Mouse (Mus musculus): Measurements from ENCODE around the gene Ajap1.

The Ajap1 gene

GRCm38 (mm10) chr4:153356236-153356635 lies 126.4 kb downstream of the Ajap1 start:
- no peak for DNase-seq (ENCODE audit: low read depth)

DNA sequence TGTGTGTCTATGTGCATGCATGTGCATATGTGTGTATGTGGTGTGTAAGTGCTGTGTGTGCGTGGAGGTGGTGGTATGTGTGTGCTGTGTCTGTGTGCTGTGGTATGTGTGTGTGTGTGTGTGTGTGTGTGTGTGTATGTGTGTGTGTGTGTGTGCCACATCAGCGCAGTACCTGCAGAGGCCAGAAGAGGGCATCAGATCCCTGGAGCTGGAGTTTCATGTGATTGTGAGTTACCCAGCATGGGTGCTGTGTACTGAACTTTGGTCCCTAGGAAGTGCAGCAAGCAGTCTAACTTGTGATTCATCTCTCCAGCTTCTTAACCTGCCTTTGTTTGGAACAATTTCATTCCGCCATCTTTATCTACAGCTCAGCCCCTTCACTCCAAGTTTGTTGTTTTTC lies 137.6 kb downstream of the Ajap1 start:
- DNase-seq (ENCODE audit: low read depth): no peak

DNA sequence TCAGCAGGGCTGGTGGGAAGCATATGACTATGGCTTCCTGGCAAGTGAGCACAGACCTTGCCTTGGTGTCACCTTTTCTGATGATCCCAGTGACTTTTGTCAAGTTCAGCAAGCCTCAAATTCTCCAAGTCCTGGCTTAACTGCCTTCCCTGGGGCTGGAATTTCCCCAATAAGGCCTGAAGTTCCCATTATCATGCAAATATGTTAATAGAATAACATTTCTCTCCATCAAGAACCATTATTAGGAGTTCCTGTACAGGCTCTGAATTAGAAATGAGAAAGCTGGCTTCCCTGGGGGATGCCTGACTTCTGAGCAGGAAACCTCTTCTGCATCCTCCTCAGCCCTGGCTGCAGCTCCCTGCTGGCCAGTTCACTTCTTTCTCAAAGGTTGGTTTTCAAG lies 141.7 kb downstream of the Ajap1 start:
- DNase-seq (ENCODE audit: low read depth): no peak

DNA sequence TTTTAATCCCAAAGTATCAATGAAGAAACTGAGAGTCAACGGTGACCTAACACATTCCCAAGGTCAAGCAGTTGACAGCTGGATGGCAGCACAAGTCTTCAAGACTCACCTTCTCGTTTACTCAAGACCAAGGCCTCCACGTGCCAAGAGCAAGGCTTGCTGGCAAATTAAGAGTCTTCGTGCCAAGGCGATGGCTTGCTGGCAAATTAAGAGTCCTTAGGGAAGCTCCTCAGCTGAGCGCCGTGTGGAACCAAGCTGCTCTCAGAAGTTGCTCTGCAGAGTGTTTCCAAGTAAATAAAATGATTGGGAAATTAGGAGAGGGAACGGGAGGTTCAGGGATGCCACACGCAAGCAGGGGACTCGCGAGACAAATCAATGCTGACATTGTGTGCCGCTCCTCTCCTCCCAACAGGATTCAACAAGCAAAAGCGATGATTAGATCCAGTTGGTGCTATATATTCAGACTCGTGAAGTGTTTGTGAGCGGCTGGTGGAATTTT lies 147.3 kb downstream of the Ajap1 start:
- DNase-seq (ENCODE audit: low read depth): no peak

DNA sequence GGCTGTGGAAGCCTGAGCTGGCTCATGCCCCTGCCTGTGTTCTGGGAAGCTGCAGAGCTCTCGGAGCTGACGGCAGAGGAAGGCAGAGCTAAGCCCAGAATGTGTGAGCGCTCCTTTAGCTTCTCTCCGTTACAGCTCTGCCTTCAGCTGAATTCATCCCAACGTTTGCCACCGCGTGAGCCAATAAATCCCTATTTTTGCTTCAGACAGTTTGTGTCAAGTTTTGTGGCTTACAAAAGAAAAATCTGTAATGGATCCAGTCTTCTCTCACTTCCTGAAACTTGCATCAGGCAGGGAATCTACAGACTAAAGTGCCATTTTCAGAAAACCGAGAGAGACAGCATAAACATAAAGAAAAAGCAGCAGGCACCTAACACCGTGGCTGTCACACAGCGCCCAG lies 154.8 kb downstream of the Ajap1 start:
- DNase-seq (ENCODE audit: low read depth): no peak
